ENCODE assay signal across 8 mouse cellular contexts in genomic region chr7:44553826-44554225, GRCm38 (mm10). TPM values are rescaled to one million over a fixed set of nuclear protein-coding genes. Genes with fewer than 3 reads are reported as not detected.
DNase-seq lines count a peak whose midpoint lies in the region; ATAC-seq lines count a peak whose summit lies in the region.

TSS of gene Nr1h2 (minus strand) at chr7:44553951.

- peak; percentile 98 for DNase-seq in T-cell, adult 2 months (ENCODE audit: low spot score)
- DNase-seq in cerebellum, postnatal 36 days: peak; percentile 94
- peak; percentile 94 to 96 for DNase-seq in frontal cortex, postnatal 36 days (ENCODE audit: low spot score in 2 of 2)
- DNase-seq in left cerebral cortex, adult 11 months (ENCODE audit: low spot score): peak; percentile 90
- peak; percentile 98 for DNase-seq in lung, postnatal 4 days
- DNase-seq in retina, postnatal 7 days (ENCODE audit: low read depth, low spot score): peak; percentile 91
- DNase-seq in urinary bladder, adult 2 months (ENCODE audit: low spot score): peak; percentile 80

- peak within 1 kb of the TSS; percentile 48 for H3K9ac ChIP-seq in hindbrain, embryonic 15.5 days

- peak within 1 kb of the TSS; percentile 83 for H3K4me2 ChIP-seq in hindbrain, embryonic 15.5 days

- H3K27me3 ChIP-seq in hindbrain, embryonic 15.5 days: no peaks in the 10 kb centered on the region

- peaks cover 15% of the 10 kb centered on the region for H3K4me1 ChIP-seq in hindbrain, embryonic 15.5 days (replicated peaks)

- no peaks in the 10 kb centered on the region for H3K9me3 ChIP-seq in hindbrain, embryonic 15.5 days

- ATAC-seq in hindbrain, embryonic 15.5 days (ENCODE audit: low FRiP score, low read depth): peak; percentile 74

- H3K27ac ChIP-seq in hindbrain, embryonic 15.5 days (replicated peaks): peak within 1 kb of the TSS; percentile 88

- H3K4me3 ChIP-seq in hindbrain, embryonic 15.5 days: peak within 1 kb of the TSS; percentile 97

- under 1% methylated on average over 22 of the region's 22 CpGs for WGBS in hindbrain, embryonic 15.5 days

- peaks cover 13% of the 10 kb centered on the region for H3K36me3 ChIP-seq in hindbrain, embryonic 15.5 days

RNA-seq across cellular contexts. Expression of gene Nr1h2, which starts in this region (rescaled TPM):
- polyA plus RNA-seq in hindbrain, embryonic 15.5 days (2015; fragmentation: Nextera tagmentation; extraction: Ambion mirVana): 60.3 and 70.4 TPM in 2 replicates
- polyA plus RNA-seq in urinary bladder, adult 2 months (2012; rRNA removed): 89.0 and 106 TPM in 2 replicates

Comparison
In these comparisons a context has a peak if more than half of its experiments do, and no peak if none do; other contexts are left out.
1. Peak in every context shown above with its lines: DNase-seq, ATAC-seq, H3K4me3 ChIP-seq and H3K27ac ChIP-seq.